9 mouse cellular contexts compared by ENCODE assay signal in genomic region chr12:8444975-8445853, GRCm38 (mm10). TPM values are rescaled to one million over a fixed set of nuclear protein-coding genes. Genes with fewer than 3 reads are reported as not detected.
A peak's percentile ranks its signal among the peaks of the same experiment; 100 is the strongest.
DNase-seq lines count a peak whose midpoint lies in the region; ATAC-seq and TF ChIP-seq lines count a peak whose summit lies in the region.
"Had no signal": no experiment of that assay in that cellular context is flagged by ENCODE, and none has a peak within 500 bp of the region (broad histone marks: within the 10 kb centered on the region; RNA-seq: fewer than 3 reads in every experiment).

No protein-coding gene starts in this region.

- peak; percentile 66 for ATAC-seq in forebrain, postnatal 0 days
- no peak for ATAC-seq in forebrain, embryonic 13.5 days
- ATAC-seq in midbrain, postnatal 0 days (ENCODE audit: low FRiP score), result no peak
- no peak for ATAC-seq in midbrain, embryonic 15.5 days (replicated peaks)
- no peak for ATAC-seq in midbrain, embryonic 14.5 days (ENCODE audit: low FRiP score, low TSS enrichment)
- ATAC-seq in forebrain, embryonic 12.5 days (ENCODE audit: low FRiP score), result no peak

- H3K27me3 ChIP-seq in forebrain, postnatal 0 days (ENCODE audit: insufficient read depth, low read length), result no peaks in the 10 kb centered on the region
- no peaks in the 10 kb centered on the region for H3K27me3 ChIP-seq in forebrain, embryonic 13.5 days
- H3K27me3 ChIP-seq in midbrain, postnatal 0 days (ENCODE audit: insufficient read depth, low read length), result no peaks in the 10 kb centered on the region; the same call in 1 of the 2 replicates
- no peaks in the 10 kb centered on the region for H3K27me3 ChIP-seq in midbrain, embryonic 15.5 days (replicated peaks)
- H3K27me3 ChIP-seq in midbrain, embryonic 14.5 days (ENCODE audit: control insufficient read depth, insufficient read depth, low read length), result no peaks in the 10 kb centered on the region
- no peaks in the 10 kb centered on the region for H3K27me3 ChIP-seq in forebrain, embryonic 12.5 days

- intact Hi-C loops in heart, postnatal 25 days (cut with DNase I), result loop anchor here (1.0 to 5.0 kb wide), 4 partner anchors 51 to 118 kb away; no protein-coding TSS in a partner anchor

- no peak overlapping the region for H3K4me2 ChIP-seq in forebrain, postnatal 0 days (ENCODE audit: low read depth)
- no peak overlapping the region for H3K4me2 ChIP-seq in forebrain, embryonic 13.5 days
- no peak overlapping the region for H3K4me2 ChIP-seq in midbrain, postnatal 0 days (ENCODE audit: low read depth, low read length, poor library complexity, severe bottlenecking)
- H3K4me2 ChIP-seq in midbrain, embryonic 15.5 days, result no peak overlapping the region
- no peak overlapping the region for H3K4me2 ChIP-seq in midbrain, embryonic 14.5 days (ENCODE audit: low read length)
- no peak overlapping the region for H3K4me2 ChIP-seq in forebrain, embryonic 12.5 days

- no peaks in the 10 kb centered on the region for H3K9me3 ChIP-seq in forebrain, postnatal 0 days (ENCODE audit: low read length)
- H3K9me3 ChIP-seq in forebrain, embryonic 13.5 days (replicated peaks), result no peaks in the 10 kb centered on the region
- H3K9me3 ChIP-seq in midbrain, postnatal 0 days (ENCODE audit: low read length), result no peaks in the 10 kb centered on the region
- H3K9me3 ChIP-seq in midbrain, embryonic 15.5 days, result no peaks in the 10 kb centered on the region
- no peaks in the 10 kb centered on the region for H3K9me3 ChIP-seq in midbrain, embryonic 14.5 days (ENCODE audit: control insufficient read depth, low read length)
- H3K9me3 ChIP-seq in forebrain, embryonic 12.5 days, result no peaks in the 10 kb centered on the region

- WGBS in forebrain, postnatal 0 days, result 70% methylated on average over 13 of the region's 13 CpGs
- 84% methylated on average over 13 of the region's 13 CpGs for WGBS in forebrain, embryonic 13.5 days
- 61% methylated on average over 13 of the region's 13 CpGs for WGBS in midbrain, postnatal 0 days
- WGBS in midbrain, embryonic 15.5 days, result 71% methylated on average over 13 of the region's 13 CpGs
- WGBS in midbrain, embryonic 14.5 days, result 76% methylated on average over 13 of the region's 13 CpGs
- 83% methylated on average over 13 of the region's 13 CpGs for WGBS in forebrain, embryonic 12.5 days

- H3K4me1 ChIP-seq in forebrain, postnatal 0 days (ENCODE audit: insufficient read depth), result no peaks in the 10 kb centered on the region
- H3K4me1 ChIP-seq in forebrain, embryonic 13.5 days, result no peaks in the 10 kb centered on the region
- H3K4me1 ChIP-seq in midbrain, postnatal 0 days (ENCODE audit: insufficient read depth, low read length), result no peaks in the 10 kb centered on the region
- peaks cover 4% of the 10 kb centered on the region; the same call in 1 of the 2 replicates for H3K4me1 ChIP-seq in midbrain, embryonic 15.5 days
- H3K4me1 ChIP-seq in midbrain, embryonic 14.5 days (ENCODE audit: control insufficient read depth, insufficient read depth, low read length), result no peaks in the 10 kb centered on the region
- H3K4me1 ChIP-seq in forebrain, embryonic 12.5 days, result no peaks in the 10 kb centered on the region

- no peak overlapping the region for H3K27ac ChIP-seq in forebrain, postnatal 0 days (ENCODE audit: low read depth, low read length)
- no peak overlapping the region for H3K27ac ChIP-seq in forebrain, embryonic 13.5 days
- H3K27ac ChIP-seq in midbrain, postnatal 0 days (ENCODE audit: low read depth, low read length), result no peak overlapping the region
- H3K27ac ChIP-seq in midbrain, embryonic 15.5 days, result no peak overlapping the region
- H3K27ac ChIP-seq in midbrain, embryonic 14.5 days (replicated peaks; ENCODE audit: low read depth, low read length), result no peak overlapping the region
- H3K27ac ChIP-seq in forebrain, embryonic 12.5 days, result no peak overlapping the region

- H3K36me3 ChIP-seq in forebrain, postnatal 0 days (ENCODE audit: insufficient read depth), result no peaks in the 10 kb centered on the region
- H3K36me3 ChIP-seq in forebrain, embryonic 13.5 days (ENCODE audit: poor library complexity, severe bottlenecking), result no peaks in the 10 kb centered on the region
- no peaks in the 10 kb centered on the region for H3K36me3 ChIP-seq in midbrain, postnatal 0 days (ENCODE audit: insufficient read depth, low read length)
- H3K36me3 ChIP-seq in midbrain, embryonic 15.5 days (replicated peaks), result no peaks in the 10 kb centered on the region
- no peaks in the 10 kb centered on the region for H3K36me3 ChIP-seq in midbrain, embryonic 14.5 days (ENCODE audit: control insufficient read depth, insufficient read depth, low read length)
- H3K36me3 ChIP-seq in forebrain, embryonic 12.5 days (replicated peaks), result no peaks in the 10 kb centered on the region

- DNase-seq in forebrain, postnatal 0 days, result no peak
- DNase-seq in midbrain, postnatal 0 days (ENCODE audit: low spot score), result peak; percentile 41
- DNase-seq in heart, postnatal 25 days (ENCODE audit: low spot score), result peak; percentile 82
- no peak for DNase-seq in midbrain, embryonic 14.5 days
- DNase-seq in testis, postnatal 14 days (ENCODE audit: low spot score), result no peak
- DNase-seq: liver had no signal

- no peak overlapping the region for H3K9ac ChIP-seq in forebrain, postnatal 0 days
- H3K9ac ChIP-seq in forebrain, embryonic 13.5 days, result no peak overlapping the region
- H3K9ac ChIP-seq in midbrain, postnatal 0 days (replicated peaks; ENCODE audit: low read length, poor library complexity, severe bottlenecking), result no peak overlapping the region
- H3K9ac ChIP-seq in midbrain, embryonic 15.5 days, result no peak overlapping the region
- no peak overlapping the region for H3K9ac ChIP-seq in midbrain, embryonic 14.5 days (replicated peaks; ENCODE audit: low read length)
- no peak overlapping the region for H3K9ac ChIP-seq in forebrain, embryonic 12.5 days

- no peak for TF ChIP-seq CTCF in forebrain, postnatal 0 days (IDR thresholded peaks at IDR 0.05; ENCODE audit: low read depth)
- no peak for TF ChIP-seq CTCF in midbrain, postnatal 0 days (IDR thresholded peaks at IDR 0.05)

- H3K4me3 ChIP-seq in forebrain, postnatal 0 days (ENCODE audit: low read depth, low read length), result no peak overlapping the region
- no peak overlapping the region for H3K4me3 ChIP-seq in forebrain, embryonic 13.5 days
- H3K4me3 ChIP-seq in midbrain, postnatal 0 days (ENCODE audit: low read depth, low read length), result no peak overlapping the region
- no peak overlapping the region for H3K4me3 ChIP-seq in midbrain, embryonic 15.5 days
- H3K4me3 ChIP-seq in midbrain, embryonic 14.5 days (replicated peaks; ENCODE audit: low read depth, low read length), result no peak overlapping the region
- no peak overlapping the region for H3K4me3 ChIP-seq in forebrain, embryonic 12.5 days (replicated peaks)

RNA-seq across cellular contexts. Expression of gene Rhob, which starts 54.6 kb away (rescaled TPM):
- 278 and 289 TPM in 2 replicates for total RNA-seq in forebrain, postnatal 0 days (2014; rRNA removed)
- polyA plus RNA-seq in forebrain, postnatal 0 days (2015; fragmentation: Nextera tagmentation; extraction: Ambion mirVana), result 69.9 and 78.9 TPM in 2 replicates
- polyA plus RNA-seq in forebrain, embryonic 13.5 days (2015; fragmentation: Nextera tagmentation; extraction: Ambion mirVana), result 40.4 and 42.3 TPM in 2 replicates
- 323 and 329 TPM in 2 replicates for total RNA-seq in midbrain, postnatal 0 days (2014; rRNA removed)
- polyA plus RNA-seq in midbrain, postnatal 0 days (2015; fragmentation: Nextera tagmentation; extraction: Ambion mirVana), result 74.1 and 75.1 TPM in 2 replicates
- polyA plus RNA-seq in midbrain, embryonic 15.5 days (2015; fragmentation: Nextera tagmentation; extraction: Ambion mirVana), result 83.3 and 95.1 TPM in 2 replicates
- 100 to 1,000 TPM; 149 to 156 TPM for total RNA-seq in heart, postnatal 25 days (2021)
- polyA plus RNA-seq in midbrain, embryonic 14.5 days (2014; fragmentation: Nextera tagmentation; extraction: Ambion mirVana), result 111 and 116 TPM in 2 replicates
- 44.9 and 55.5 TPM in 2 replicates for polyA plus RNA-seq in forebrain, embryonic 12.5 days (2016; fragmentation: Nextera tagmentation; extraction: Ambion mirVana)

Comparison
In these comparisons a context has a peak if more than half of its experiments do, and no peak if none do; other contexts are left out.
1. DNase-seq: peak in midbrain, postnatal 0 days (single experiment) and heart, postnatal 25 days (single experiment); none in forebrain, postnatal 0 days (single experiment), midbrain, embryonic 14.5 days (single experiment) and testis, postnatal 14 days (single experiment).